Mouse (Mus musculus): ENCODE results near the gene Strn.

DNA sequence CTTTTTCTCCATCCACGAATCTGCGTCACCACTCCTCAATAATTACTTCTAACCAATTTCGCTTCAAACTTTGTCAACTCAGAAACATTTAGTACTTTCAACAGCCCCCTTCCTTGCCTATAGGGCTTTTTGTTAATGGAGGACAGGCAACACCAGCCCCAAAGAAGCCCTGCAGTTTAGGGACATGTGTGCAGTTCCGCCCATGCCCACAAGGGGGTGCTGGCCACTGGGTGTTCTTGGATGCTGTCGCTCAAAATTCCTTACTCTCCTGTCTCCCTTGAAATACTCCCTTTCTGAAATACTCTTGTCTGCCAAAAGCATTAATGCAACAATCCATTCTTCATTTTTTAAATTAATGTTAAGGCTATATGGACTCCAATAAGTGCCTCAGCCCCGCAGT lies 132.6 kb downstream of the Strn start:
- TF ChIP-seq GATA1 (IDR thresholded peaks at IDR 0.05; ENCODE audit: borderline replicate concordance, low read length) (no peak), FLI1 (IDR thresholded peaks at IDR 0.05; ENCODE audit: low read length) (no peak)
